ENCODE assay signal across 11 mouse cellular contexts in genomic region chr9:25213164-25213557, GRCm38 (mm10). TPM values are rescaled to one million over a fixed set of nuclear protein-coding genes. Genes with fewer than 3 reads are reported as not detected.
A peak's percentile ranks its signal among the peaks of the same experiment; 100 is the strongest.
DNase-seq lines count a peak whose midpoint lies in the region; ATAC-seq lines count a peak whose summit lies in the region.
"Had no signal": no experiment of that assay in that cellular context is flagged by ENCODE, and none has a peak within 500 bp of the region (broad histone marks: within the 10 kb centered on the region; RNA-seq: fewer than 3 reads in every experiment).

No protein-coding gene starts in this region.

- peak; percentile 61 for ATAC-seq in neural tube, embryonic 12.5 days (ENCODE audit: low FRiP score, low read depth)
- ATAC-seq in neural tube, embryonic 15.5 days (ENCODE audit: low FRiP score) = no peak
- peak; percentile 59 for ATAC-seq in intestine, embryonic 15.5 days
- ATAC-seq: inflammation-experienced regulatory T-cells, adult 6 months had no signal

- DNase-seq in kidney, adult 11 months = peak; percentile 8
- no peak for DNase-seq in kidney, postnatal 25 days
- DNase-seq in B cell, adult 2 months = no peak
- no peak for DNase-seq in yolk sac, embryonic 10.5 days (ENCODE audit: low spot score)
- DNase-seq in ovary, adult 18-20 months (ENCODE audit: low spot score) = no peak
- DNase-seq: cerebellum, adult 11 months; spleen, adult 18-20 months had no signal

- H3K36me3 ChIP-seq in neural tube, embryonic 12.5 days = no peaks in the 10 kb centered on the region
- no peaks in the 10 kb centered on the region for H3K36me3 ChIP-seq in neural tube, embryonic 15.5 days
- no peaks in the 10 kb centered on the region for H3K36me3 ChIP-seq in intestine, embryonic 15.5 days

- H3K9ac ChIP-seq in neural tube, embryonic 12.5 days = no peak overlapping the region
- no peak overlapping the region for H3K9ac ChIP-seq in neural tube, embryonic 15.5 days (replicated peaks)
- H3K9ac ChIP-seq in intestine, embryonic 15.5 days = no peak overlapping the region

- peaks cover 14% of the 10 kb centered on the region for H3K4me1 ChIP-seq in neural tube, embryonic 12.5 days
- peaks cover 8% of the 10 kb centered on the region; the same call in 1 of the 2 replicates for H3K4me1 ChIP-seq in neural tube, embryonic 15.5 days
- H3K4me1 ChIP-seq in intestine, embryonic 15.5 days (replicated peaks) = no peaks in the 10 kb centered on the region

- H3K9me3 ChIP-seq in neural tube, embryonic 12.5 days = no peaks in the 10 kb centered on the region
- no peaks in the 10 kb centered on the region for H3K9me3 ChIP-seq in neural tube, embryonic 15.5 days (replicated peaks)
- no peaks in the 10 kb centered on the region for H3K9me3 ChIP-seq in intestine, embryonic 15.5 days

- no peak overlapping the region for H3K4me2 ChIP-seq in neural tube, embryonic 12.5 days (replicated peaks)
- H3K4me2 ChIP-seq in neural tube, embryonic 15.5 days = no peak overlapping the region
- H3K4me2 ChIP-seq in intestine, embryonic 15.5 days (replicated peaks) = no peak overlapping the region

- no peak overlapping the region for H3K27ac ChIP-seq in neural tube, embryonic 12.5 days
- H3K27ac ChIP-seq in neural tube, embryonic 15.5 days (replicated peaks) = no peak overlapping the region
- peak overlapping the region; percentile 71 for H3K27ac ChIP-seq in intestine, embryonic 15.5 days

- no peaks in the 10 kb centered on the region for H3K27me3 ChIP-seq in neural tube, embryonic 12.5 days (replicated peaks)
- no peaks in the 10 kb centered on the region for H3K27me3 ChIP-seq in neural tube, embryonic 15.5 days (replicated peaks)
- no peaks in the 10 kb centered on the region for H3K27me3 ChIP-seq in intestine, embryonic 15.5 days (replicated peaks)

- no peak overlapping the region for H3K4me3 ChIP-seq in neural tube, embryonic 12.5 days
- no peak overlapping the region for H3K4me3 ChIP-seq in neural tube, embryonic 15.5 days (replicated peaks)
- no peak overlapping the region for H3K4me3 ChIP-seq in intestine, embryonic 15.5 days (replicated peaks)

RNA-seq across cellular contexts. Expression of gene Sept7, which starts 39.1 kb away (rescaled TPM):
- 267 and 307 TPM in 2 replicates for polyA plus RNA-seq in neural tube, embryonic 12.5 days (2016; fragmentation: Nextera tagmentation; extraction: Ambion mirVana)
- polyA plus RNA-seq in neural tube, embryonic 15.5 days (2015; fragmentation: Nextera tagmentation; extraction: Ambion mirVana) = 260 and 265 TPM in 2 replicates
- polyA plus RNA-seq in intestine, embryonic 15.5 days (2015; fragmentation: Nextera tagmentation; extraction: Ambion mirVana) = 221 and 262 TPM in 2 replicates
